Mouse (Mus musculus): ENCODE measurements at regions not wholly inside any gene's neighbourhood (a gene's known extent, or its start where the extent isn't known, plus 50 kb on each side); places are given as distances from the start of the nearest gene placed in this dataset.

DNA sequence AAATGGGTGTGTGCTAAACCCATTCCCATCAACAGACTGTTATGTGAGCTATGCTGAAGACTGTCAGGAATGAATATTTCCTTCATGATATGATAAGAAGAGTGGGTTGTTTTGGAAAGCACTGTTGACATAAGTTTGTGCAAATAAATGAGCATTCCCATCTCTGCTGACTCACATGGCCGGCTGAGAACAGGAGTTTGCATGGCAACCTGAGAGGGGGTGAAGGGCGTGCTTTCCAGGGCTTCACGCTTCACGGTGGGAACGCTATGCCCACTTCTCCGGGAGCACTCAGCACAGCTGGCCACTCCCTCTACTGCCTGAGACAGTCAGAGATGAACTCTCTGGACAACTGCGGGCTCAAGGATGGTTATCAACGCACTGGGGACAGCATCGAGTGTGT lies 348.9 kb upstream of the Slc24a5 start:
- no peak for DNase-seq (ENCODE audit: low read depth, low spot score)

DNA sequence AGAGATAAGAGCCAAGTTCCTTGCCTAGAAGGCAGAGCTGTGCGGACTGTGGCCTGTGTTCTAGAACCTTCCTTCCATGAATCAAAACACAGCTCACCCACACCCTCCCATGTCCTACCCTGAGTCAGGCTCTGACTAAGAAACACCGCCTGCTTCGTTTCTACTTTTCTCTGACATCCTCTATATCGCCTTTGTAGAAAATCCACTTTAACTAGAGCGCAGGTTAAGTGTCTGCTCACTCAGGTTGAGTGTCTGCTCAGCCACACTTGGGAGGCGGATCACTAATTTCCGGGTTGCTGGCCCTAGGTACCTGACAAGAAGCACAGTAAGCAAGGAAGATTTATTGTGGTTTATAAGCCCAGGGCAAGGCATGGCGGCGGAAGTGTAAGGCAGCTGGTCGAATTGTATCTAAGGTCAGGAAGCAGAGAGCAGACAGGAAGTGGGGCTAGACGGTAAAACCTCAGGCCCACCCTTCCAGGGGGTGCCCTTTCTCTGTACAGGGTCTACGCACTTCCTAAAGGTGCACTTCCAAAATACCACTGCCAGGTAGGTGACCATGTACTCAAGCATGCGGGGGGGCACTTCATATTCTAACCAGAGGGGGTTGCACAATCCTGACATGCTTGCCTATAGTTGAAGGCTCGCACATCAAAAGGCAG lies 348.0 kb upstream of the Slc24a5 start:
- DNase-seq (ENCODE audit: low read depth, low spot score): no peak

DNA sequence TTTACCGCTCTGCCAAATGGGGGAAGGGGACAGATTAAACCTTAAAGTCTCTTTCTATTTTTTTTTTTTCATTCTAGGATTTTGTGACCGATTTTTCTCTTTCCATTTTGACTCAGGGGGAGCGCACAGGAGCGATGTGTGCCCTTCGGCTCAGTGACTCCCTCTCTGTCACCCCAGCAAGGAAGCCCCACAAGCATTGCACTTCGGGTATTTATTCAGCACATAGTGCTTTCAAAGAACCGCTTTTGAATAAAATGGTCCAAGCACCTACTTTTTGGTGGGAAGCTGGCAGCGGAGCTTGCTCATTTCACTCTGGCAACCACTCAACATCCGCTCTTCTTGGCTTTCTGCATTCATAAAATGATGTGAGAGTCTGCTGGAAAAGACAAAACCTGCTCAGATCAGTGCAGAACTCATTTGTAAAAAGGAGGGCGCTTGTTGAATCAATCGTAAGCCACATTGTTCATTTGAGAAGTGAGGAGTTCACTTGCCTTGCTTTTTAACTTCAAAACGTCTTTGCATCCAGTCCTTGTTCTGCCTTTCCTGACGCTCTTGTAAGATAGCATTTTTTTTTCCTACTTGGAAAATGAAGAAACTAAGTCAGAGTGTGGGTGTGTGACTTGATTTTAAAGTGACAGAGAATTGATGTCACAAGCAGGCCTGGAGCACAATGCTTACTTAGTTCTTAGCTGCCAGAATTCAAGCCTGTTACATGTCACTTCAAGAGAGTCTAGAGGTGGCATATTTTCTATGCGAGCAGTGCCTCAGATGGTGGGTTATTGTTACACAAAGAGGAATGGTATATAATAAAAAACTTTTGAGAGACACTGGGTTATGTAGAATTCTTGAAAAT lies 347.1 kb upstream of the Slc24a5 start:
- DNase-seq (ENCODE audit: low read depth, low spot score): no peak

DNA sequence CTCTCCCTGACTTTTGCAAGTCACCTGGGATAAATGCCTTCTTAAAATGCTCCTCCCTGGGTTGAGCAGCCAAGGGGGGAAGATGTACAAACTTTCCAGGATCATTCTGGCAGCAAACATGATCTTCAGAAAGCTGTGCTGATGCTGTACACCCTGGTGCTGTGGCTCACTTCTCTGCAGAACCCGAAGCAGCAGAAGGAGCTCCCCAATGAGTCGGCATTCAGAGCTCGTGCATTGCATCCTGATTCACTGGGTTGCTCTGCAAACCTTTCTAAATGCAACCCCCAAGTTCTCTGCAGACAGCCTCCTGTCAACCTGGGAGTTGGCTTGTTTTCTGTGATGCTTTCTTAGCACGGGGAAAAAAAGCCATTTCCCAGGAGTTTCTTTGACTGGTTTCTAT lies 343.8 kb upstream of the Slc24a5 start:
- DNase-seq (ENCODE audit: low read depth, low spot score): no peak

DNA sequence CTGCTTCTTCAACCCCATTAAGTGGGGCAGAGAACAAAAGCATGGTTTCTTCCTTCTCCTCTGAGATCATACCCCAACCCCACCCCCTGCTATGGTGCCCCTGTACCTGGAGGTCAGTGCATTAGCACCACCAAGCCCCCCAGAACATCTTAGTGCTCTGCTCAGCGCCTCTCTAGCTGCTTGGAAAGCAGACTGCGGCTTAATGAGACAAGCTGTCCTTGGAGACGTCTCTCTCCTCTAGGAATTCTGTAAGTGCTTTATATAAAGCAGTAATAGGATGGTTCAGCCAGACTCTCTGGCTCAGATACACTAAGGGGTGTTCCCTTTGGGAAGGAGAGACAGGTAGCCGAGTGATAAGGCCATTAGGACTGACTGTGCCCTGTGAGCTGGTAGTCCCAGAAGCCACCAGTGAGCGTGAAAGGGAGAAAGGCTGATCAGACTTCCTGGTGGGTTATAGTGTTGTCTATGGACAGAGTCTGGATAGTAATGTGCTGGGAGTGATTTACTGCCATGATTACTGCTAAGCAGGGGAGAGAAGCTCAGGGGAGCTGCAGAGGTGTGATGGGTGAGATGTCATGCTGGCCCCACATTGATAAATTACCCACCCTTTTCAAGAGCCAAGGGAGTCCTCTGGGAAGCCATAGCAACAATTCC lies 343.0 kb upstream of the Slc24a5 start:
- DNase-seq (ENCODE audit: low read depth, low spot score): no peak

DNA sequence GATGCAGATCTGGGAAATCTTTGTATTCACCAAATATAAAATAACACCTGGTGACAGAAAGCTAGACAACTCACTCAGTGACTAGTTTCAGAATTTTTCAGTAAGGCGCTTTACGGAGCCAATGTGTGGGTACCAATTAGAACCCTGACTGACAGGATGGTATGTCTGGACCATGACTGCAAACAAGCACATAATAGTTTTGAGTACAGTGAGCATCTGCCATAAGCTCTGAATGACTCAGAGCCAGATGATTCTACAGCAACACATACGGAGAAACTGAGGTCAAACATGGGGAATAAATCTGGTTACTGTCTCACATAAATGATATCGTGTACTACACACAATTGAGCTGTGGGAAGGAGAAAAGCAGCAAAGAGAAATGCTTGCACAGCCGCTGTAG lies 339.9 kb upstream of the Slc24a5 start:
- no peak for DNase-seq (ENCODE audit: low read depth, low spot score)

DNA sequence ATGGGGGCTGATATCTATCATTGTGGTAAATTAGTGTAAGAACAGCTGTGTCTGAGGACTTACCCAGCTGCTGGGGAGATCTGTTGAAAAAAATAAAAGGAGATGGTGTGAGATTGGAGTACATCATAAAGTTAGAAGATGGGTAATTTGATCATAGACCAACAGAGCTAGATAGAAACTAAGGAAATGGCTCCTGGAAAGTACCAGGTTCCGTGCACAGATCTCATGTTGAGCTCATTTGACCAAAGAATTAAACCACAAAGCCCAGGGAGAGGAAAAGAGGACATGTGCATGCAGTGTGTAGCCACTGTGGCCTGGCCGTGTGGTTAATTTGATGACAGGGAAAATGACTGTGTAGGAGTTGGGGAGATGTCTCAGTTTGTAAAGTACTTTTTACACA lies 335.3 kb upstream of the Slc24a5 start:
- DNase-seq (ENCODE audit: low read depth, low spot score): no peak

DNA sequence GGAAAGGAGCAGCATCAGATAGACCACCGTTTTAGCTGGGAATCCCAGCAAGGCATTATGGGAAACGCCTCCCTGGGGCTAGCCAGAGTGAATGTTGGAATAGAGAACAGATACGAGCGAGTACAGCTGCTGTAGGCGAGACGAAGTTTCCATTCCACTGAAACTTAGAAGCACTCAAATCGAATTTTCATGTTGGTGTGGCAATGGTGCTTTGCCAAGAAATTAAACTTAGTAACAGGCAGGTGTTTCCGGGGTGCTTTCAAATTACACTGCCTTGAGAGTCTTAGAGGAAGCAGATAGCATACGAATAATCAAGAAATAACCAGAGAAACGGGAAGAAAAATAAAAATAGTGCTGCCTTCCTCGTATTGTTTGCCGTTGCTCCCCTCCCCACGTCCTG lies 327.1 kb upstream of the Slc24a5 start:
- DNase-seq (ENCODE audit: low read depth, low spot score): no peak

DNA sequence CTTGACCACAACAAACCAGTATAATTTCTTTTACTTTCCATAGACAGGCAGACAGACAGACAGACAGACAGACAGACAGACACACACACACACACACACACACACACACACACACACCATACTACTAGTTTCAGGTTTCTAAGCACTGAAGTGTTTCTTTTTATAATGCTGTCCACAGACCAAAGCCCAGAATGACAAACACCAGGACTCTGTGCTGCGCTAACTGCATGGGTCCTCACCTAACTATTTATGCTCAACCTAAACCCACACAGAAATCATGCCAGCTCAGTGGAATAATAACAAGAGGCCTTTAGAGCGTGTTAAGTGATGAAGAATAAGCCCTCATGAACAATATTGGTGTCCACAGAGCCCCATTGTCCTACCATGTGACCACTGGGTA lies 325.0 kb upstream of the Slc24a5 start:
- no peak for DNase-seq (ENCODE audit: low read depth, low spot score)

DNA sequence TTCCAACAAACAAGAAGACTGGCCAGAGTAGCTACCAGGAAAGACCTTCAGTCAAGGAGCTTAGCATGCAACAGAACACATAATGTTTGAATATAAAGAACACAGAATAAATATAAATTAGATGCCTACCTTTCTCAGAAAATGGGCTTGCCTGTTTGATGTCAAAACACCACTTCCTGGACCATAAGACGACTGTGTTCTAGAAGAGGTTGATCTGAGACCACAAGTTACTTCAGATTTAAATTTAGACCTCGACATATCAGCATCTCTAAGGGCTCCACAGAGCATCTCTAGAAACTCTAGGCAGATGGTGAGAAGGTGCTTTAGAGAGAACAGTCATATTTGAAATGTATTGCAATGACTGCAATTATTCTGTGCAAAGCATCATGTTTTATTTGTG lies 322.9 kb upstream of the Slc24a5 start:
- no peak for DNase-seq (ENCODE audit: low read depth, low spot score)

DNA sequence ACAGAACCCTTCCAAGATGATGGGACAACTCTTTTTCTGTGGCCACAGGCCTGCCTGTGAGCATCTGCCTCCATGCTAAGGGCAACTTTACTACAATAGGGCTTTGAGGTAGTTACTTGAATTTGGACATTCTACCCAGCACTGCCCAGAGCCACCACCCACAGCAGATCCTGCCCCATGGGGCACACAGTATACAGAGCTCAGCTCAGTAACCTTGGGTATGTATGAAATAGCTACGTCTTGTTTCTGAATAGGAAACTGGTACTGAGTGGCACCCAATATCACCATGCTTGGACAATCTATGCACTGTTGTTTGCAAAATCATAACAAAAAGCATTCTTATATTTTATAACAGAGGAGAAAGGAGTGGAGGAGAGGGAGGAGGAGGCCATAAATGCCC lies 320.8 kb upstream of the Slc24a5 start:
- no peak for DNase-seq (ENCODE audit: low read depth, low spot score)

DNA sequence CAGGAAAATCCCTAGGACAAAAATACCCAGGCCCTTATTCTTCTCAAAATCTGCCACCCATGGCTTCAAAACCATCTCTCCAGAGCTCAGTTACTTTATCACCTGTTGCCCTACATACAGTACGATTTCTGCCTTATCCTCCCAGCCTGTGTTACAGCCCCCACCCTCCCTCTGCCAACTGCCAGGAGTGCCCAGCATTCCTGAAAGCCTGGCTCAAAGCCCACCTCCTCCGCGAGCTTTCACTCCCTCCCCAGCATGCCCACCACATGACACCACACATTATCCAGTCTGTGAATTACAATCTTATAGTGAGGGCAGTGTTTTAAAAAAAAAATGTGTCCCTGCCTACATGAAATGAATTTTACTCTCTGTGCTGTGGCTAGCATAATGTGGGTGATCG lies 320.3 kb upstream of the Slc24a5 start:
- no peak for DNase-seq (ENCODE audit: low read depth, low spot score)

DNA sequence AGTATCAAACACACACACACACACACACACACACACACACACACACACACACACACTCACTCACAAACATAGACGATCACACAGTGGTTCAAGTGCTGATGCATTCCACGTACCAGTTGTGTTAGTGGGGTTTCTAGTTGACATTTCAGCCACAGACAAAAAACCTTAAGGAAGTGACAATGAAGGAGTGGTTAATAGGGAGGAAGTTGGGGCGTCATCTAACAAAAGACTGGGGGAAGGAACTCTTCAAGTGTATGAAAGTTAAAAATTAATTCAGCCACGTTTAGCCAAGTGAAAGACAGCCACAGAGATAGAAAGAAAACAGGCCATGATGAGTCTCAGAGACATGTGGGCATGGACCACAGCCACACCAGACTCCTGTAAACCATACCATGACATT lies 316.1 kb upstream of the Slc24a5 start:
- no peak for DNase-seq (ENCODE audit: low read depth, low spot score)

DNA sequence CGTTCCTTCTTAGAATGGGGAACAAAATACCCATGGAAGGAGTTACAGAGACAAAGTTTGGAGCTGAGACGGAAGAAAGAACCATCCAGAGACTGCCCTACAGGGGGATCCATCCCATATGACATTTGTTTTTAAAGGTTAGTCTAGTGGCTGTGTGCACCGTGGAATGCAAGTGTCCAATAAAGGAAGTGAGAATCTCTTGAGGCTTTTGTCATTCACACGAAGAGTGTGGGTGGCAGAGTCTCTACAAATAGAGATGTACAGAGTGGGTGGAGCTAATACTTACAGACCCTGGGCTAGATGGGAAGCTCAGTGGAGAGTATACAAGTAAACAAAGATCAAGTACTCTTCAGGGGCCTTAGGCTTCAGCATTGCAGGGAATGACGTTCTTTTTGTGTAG lies 314.2 kb upstream of the Slc24a5 start:
- DNase-seq (ENCODE audit: low read depth, low spot score): no peak

DNA sequence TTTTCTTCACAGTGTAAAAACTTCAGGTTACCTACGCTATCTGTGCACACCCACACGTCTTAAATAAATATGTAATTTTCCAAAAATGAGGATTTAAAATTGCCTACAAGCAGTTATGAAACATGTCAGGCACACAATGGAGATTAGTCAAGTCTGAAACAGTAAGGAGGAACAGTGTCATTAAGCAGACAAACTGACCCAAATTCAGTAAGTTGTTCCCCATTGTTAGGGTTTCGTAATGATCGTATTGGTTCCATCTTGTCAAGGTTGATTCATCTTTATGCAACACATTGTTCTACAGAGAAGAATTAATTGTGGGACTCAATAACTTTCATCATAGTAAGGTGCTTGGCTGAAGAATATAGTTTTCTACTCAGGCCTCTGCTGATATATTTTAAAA lies 312.7 kb upstream of the Slc24a5 start:
- DNase-seq (ENCODE audit: low read depth, low spot score): no peak

DNA sequence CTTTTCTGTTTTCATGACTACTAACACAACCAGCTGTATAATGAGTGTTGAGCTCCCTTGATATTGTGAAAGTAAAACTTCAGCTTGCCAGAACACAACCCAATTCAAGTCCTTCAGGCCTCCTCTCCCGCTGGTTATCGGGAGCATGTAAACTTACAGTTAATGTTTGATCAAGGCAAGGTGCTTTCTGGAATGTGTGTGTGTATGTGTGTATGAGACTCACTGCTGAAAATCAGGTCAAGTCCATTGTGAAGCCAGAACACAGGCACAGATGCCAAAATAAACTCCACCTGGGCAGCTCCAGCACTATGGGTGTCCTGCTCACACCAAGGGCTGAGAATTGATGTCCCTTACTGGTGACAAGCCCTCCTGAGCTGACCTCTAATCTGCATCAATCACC lies 308.9 kb upstream of the Slc24a5 start:
- no peak for DNase-seq (ENCODE audit: low read depth, low spot score)

DNA sequence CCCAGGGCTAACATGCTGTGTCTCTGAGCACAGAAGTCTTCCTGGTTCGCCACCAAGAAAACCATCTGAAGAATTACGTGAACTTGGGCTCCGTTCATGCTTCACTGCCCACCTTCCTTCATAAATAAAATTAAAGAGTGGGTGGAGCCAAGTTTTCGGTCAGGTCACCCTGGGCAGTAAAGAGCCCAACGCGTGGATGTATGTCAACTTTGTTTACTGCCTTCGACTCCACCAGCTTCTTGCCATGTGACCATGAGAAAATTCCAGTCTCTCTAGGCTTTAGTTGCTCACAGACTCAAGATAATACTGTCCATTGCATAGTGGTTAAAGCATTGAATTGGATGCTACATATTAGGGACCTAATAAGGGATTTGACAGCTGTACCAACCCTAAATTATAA lies 304.3 kb upstream of the Slc24a5 start:
- DNase-seq (ENCODE audit: low read depth, low spot score): no peak

DNA sequence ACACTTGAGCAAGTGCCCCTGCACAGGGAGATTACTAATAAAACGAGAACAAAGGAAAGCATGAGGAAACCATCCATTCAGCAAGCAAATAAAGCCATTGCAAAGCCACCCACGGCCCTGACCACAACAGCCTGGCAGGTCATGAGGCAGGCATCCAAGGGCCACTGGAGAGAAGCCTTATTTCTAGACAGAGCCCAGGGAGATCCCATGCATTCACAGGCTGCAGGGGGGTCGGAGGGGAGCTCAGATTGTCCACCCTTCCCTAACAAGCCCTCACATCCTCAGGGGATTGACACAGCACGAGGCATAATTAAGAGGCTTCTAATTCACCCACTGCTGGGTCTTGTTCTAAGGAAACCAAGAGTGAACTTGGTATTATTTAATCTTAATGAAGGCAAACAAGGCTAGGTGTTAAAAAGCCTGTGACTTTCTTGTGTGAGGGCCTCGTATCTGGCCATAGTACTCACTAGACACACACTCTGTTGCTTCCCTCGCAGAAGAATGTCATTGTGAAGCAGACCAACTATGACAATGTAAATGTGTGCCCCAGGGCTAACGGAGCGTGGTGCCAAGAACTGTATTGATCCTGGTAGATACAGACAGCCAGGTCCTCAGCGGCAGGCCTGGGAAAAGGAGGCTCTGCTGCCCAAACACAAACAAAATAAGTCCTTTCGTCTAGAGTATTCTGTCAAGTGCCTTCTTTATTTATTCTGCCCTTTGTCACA lies 303.6 kb upstream of the Slc24a5 start:
- DNase-seq (ENCODE audit: low read depth, low spot score): no peak

DNA sequence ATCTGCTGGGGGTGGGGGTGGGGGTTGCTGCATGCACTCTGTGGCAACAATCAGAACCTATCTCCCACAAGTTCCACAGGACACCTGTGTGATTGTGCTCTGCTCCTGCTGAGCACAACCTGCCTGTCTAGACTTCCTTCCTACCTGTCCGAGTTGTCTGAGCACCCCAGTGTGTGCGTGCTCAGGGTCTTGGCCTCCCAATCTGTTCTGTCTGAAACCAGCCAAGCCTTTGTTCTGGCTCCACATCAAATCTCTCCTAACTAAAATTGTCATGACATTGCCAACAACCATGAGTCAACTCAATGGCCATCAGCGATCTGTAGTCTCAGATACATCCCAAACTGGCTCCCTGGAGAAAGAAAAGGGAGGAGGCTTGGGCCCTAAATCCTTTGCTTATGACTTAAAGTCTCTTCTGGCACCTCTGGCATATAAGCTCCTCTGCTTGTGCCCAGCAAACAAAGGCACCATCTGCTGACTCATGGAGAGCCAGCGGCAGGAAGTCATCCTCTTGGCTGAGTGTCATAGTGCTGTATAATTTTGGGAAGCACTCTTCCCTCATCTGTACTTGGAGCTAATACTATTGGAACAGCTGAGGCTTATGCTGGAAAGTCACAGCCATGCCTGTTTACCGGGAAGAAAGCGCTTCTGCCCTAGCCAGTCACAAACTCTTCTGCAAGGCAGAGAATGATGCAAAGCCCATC lies 298.5 kb upstream of the Slc24a5 start:
- DNase-seq (ENCODE audit: low read depth, low spot score): no peak

DNA sequence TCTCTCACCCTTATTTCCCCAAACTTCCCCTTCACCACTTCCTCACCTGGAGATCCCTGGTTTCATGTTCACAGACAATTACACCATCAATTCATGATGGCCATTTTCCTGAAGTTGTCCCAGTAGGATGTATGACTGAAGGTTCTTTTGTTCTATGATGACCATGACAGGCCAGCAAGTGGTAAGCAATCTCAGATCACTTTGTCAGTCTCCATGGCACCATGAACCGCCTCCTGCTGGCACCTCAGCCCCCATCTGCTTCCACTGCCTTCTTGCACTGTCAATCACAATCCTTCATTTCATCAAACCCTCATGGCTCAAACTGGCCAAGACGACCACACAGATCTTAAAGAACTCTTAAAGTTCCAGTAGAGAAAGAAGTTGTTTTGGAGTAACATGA lies 297.9 kb upstream of the Slc24a5 start:
- DNase-seq (ENCODE audit: low read depth, low spot score): no peak

DNA sequence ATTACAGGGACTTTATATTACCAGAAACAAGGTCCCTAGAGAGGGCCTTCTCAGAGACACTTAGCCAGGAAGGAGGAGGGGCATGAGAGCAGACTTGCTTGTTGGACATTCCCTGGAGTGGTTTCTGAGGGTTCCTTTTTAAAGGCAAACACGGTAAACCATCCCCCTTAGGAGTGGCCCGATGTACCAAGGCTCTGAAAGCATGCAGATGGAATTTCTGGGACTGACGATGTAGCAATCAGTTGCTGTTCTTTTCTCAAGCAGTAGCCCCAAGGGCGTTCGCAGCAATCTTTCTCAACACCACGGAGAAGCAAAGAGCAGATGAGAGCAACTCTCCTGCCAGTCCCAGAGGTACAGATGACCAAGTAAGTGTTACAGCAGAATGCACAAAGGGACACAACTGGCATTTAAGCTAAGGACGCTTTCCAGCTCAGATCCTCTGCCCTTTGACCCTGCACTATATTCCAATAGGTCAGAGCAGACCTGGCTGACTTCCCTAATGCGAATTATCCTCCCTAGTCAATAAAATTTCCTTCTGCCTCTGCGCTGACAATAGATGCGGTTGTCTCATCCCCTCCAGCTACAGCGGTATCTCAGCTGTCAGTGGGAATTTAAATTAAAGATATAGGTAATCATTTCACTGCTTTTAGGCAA lies 295.7 kb upstream of the Slc24a5 start:
- no peak for DNase-seq (ENCODE audit: low read depth, low spot score)

Measured in embryo, embryonic 11.5 days (tissue).